Comparison of ENCODE assay signal across 18 mouse cellular contexts in the genomic region with DNA sequence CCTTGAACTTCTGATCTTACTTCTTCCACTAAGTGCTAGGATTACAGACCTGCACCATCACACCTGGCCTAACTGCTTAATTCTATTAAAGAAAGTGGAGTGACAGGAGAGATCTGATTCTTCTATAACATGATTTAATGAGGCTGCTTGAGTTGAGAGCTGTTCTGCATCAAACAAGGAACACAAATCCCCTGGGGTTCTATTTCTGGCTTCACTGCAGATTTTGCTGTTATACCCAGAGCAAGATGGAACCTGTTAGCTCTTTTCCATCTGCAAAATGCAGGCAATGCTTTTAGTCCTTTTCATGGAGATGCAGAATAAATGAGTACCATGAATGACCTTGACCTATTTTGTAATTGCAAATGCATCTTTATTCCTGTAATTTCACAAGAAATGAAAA.
DNase-seq lines count a peak whose midpoint lies in the region; ATAC-seq and TF ChIP-seq lines count a peak whose summit lies in the region.
"Had no signal": no experiment of that assay in that cellular context is flagged by ENCODE, and none has a peak within 500 bp of the region (broad histone marks: within the 10 kb centered on the region; RNA-seq: fewer than 3 reads in every experiment).

No protein-coding gene starts in this region.

- H3K27ac ChIP-seq in forebrain, postnatal 0 days (ENCODE audit: low read depth, low read length), result no peak overlapping the region
- H3K27ac ChIP-seq in forebrain, embryonic 10.5 days, result no peak overlapping the region
- H3K27ac ChIP-seq in limb, embryonic 12.5 days, result 0 out of 2 replicates have a peak overlapping the region, but pooled peaks have one; percentile 25
- no peak overlapping the region for H3K27ac ChIP-seq in limb, embryonic 10.5 days
- H3K27ac ChIP-seq in limb, embryonic 14.5 days (replicated peaks; ENCODE audit: low read depth, low read length), result no peak overlapping the region
- H3K27ac ChIP-seq: heart, adult 2 months; heart, embryonic 15.5 days; hindbrain, embryonic 10.5 days; limb, embryonic 13.5 days; neural tube, embryonic 13.5 days had no signal

- H3K4me1 ChIP-seq in forebrain, postnatal 0 days (ENCODE audit: insufficient read depth), result no peaks in the 10 kb centered on the region
- peaks cover 6% of the 10 kb centered on the region; the same call in 1 of the 2 replicates for H3K4me1 ChIP-seq in forebrain, embryonic 10.5 days
- H3K4me1 ChIP-seq in limb, embryonic 12.5 days (replicated peaks), result no peaks in the 10 kb centered on the region; the same call in 1 of the 2 replicates
- peaks cover 9% of the 10 kb centered on the region for H3K4me1 ChIP-seq in limb, embryonic 10.5 days
- H3K4me1 ChIP-seq in limb, embryonic 14.5 days (ENCODE audit: control insufficient read depth, insufficient read depth, low read length), result no peaks in the 10 kb centered on the region
- H3K4me1 ChIP-seq: neural tube, embryonic 13.5 days had no signal

- H3K36me3 ChIP-seq in forebrain, postnatal 0 days (ENCODE audit: insufficient read depth), result no peaks in the 10 kb centered on the region
- H3K36me3 ChIP-seq in forebrain, embryonic 10.5 days (replicated peaks), result no peaks in the 10 kb centered on the region
- H3K36me3 ChIP-seq in limb, embryonic 12.5 days, result no peaks in the 10 kb centered on the region
- 0 out of 2 replicates have a peak, but pooled peaks cover 3% of the 10 kb centered on the region for H3K36me3 ChIP-seq in limb, embryonic 10.5 days
- H3K36me3 ChIP-seq in limb, embryonic 14.5 days (ENCODE audit: control insufficient read depth, insufficient read depth, low read length), result no peaks in the 10 kb centered on the region
- H3K36me3 ChIP-seq: heart, embryonic 15.5 days; hindbrain, embryonic 10.5 days; limb, embryonic 13.5 days; neural tube, embryonic 13.5 days had no signal

- no peak for TF ChIP-seq POLR2A in limb, embryonic 14.5 days (IDR thresholded peaks at IDR 0.05; ENCODE audit: borderline replicate concordance, extremely low read depth, insufficient read depth, insufficient read length)

- TF ChIP-seq CTCF in forebrain, postnatal 0 days (IDR thresholded peaks at IDR 0.05; ENCODE audit: low read depth), result no peak

- H3K9ac ChIP-seq in forebrain, postnatal 0 days, result no peak overlapping the region
- no peak overlapping the region for H3K9ac ChIP-seq in limb, embryonic 12.5 days (replicated peaks)
- H3K9ac ChIP-seq in limb, embryonic 14.5 days (ENCODE audit: low read depth, low read length, severe bottlenecking), result no peak overlapping the region
- H3K9ac ChIP-seq: heart, embryonic 15.5 days; limb, embryonic 13.5 days; neural tube, embryonic 13.5 days had no signal

- H3K4me3 ChIP-seq in forebrain, postnatal 0 days (ENCODE audit: low read depth, low read length), result no peak overlapping the region
- H3K4me3 ChIP-seq in forebrain, embryonic 10.5 days, result no peak overlapping the region
- H3K4me3 ChIP-seq in limb, embryonic 12.5 days (replicated peaks), result no peak overlapping the region
- H3K4me3 ChIP-seq in limb, embryonic 10.5 days, result no peak overlapping the region
- no peak overlapping the region for H3K4me3 ChIP-seq in limb, embryonic 14.5 days (replicated peaks; ENCODE audit: low read length)
- H3K4me3 ChIP-seq: heart, adult 2 months; heart, embryonic 15.5 days; hindbrain, embryonic 10.5 days; limb, embryonic 13.5 days; neural tube, embryonic 13.5 days had no signal

- H3K4me2 ChIP-seq in forebrain, postnatal 0 days (ENCODE audit: low read depth), result no peak overlapping the region
- no peak overlapping the region for H3K4me2 ChIP-seq in limb, embryonic 12.5 days
- H3K4me2 ChIP-seq in limb, embryonic 14.5 days (replicated peaks; ENCODE audit: low read depth, low read length, severe bottlenecking), result no peak overlapping the region
- H3K4me2 ChIP-seq: heart, embryonic 15.5 days; limb, embryonic 13.5 days; neural tube, embryonic 13.5 days had no signal

- no peaks in the 10 kb centered on the region for H3K9me3 ChIP-seq in forebrain, postnatal 0 days (ENCODE audit: low read length)
- no peaks in the 10 kb centered on the region; the same call in 1 of the 2 replicates for H3K9me3 ChIP-seq in forebrain, embryonic 10.5 days
- H3K9me3 ChIP-seq in limb, embryonic 12.5 days, result no peaks in the 10 kb centered on the region; the same call in 1 of the 2 replicates
- H3K9me3 ChIP-seq in limb, embryonic 10.5 days (replicated peaks), result no peaks in the 10 kb centered on the region
- no peaks in the 10 kb centered on the region for H3K9me3 ChIP-seq in limb, embryonic 14.5 days (ENCODE audit: control insufficient read depth, low read length)
- H3K9me3 ChIP-seq: heart, embryonic 15.5 days; hindbrain, embryonic 10.5 days; limb, embryonic 13.5 days; neural tube, embryonic 13.5 days had no signal

- H3K27me3 ChIP-seq in forebrain, postnatal 0 days (ENCODE audit: insufficient read depth, low read length), result no peaks in the 10 kb centered on the region
- no peaks in the 10 kb centered on the region for H3K27me3 ChIP-seq in forebrain, embryonic 10.5 days (ENCODE audit: poor library complexity, severe bottlenecking)
- no peaks in the 10 kb centered on the region for H3K27me3 ChIP-seq in limb, embryonic 12.5 days
- H3K27me3 ChIP-seq in limb, embryonic 10.5 days (ENCODE audit: low read depth, poor library complexity, severe bottlenecking), result no peaks in the 10 kb centered on the region
- no peaks in the 10 kb centered on the region for H3K27me3 ChIP-seq in limb, embryonic 14.5 days (ENCODE audit: control insufficient read depth, insufficient read depth, low read length)
- H3K27me3 ChIP-seq: heart, embryonic 15.5 days; limb, embryonic 13.5 days; neural tube, embryonic 13.5 days had no signal

- peak; percentile 38 for DNase-seq in forebrain, postnatal 0 days
- no peak for DNase-seq in forebrain, embryonic 10.5 days (ENCODE audit: extremely low spot score, low spot score)
- no peak for DNase-seq in limb, embryonic 10.5 days (ENCODE audit: low spot score)
- DNase-seq in NIH3T3 (ENCODE audit: low read depth), result peak; percentile 76
- DNase-seq in limb, embryonic 14.5 days (ENCODE audit: low spot score), result peak; percentile 79
- no peak for DNase-seq in gastrocnemius, postnatal 4 days (ENCODE audit: low spot score in 2 of 2)
- DNase-seq: cerebellum, postnatal 10 days; heart, adult 2 months; kidney, adult 9 months; layer of hippocampus, postnatal 36 days; right cerebral cortex, postnatal 4 days; thymus, postnatal 36 days had no signal

- no peak for ATAC-seq in forebrain, postnatal 0 days
- no peak for ATAC-seq in limb, embryonic 12.5 days (ENCODE audit: insufficient number of reproducible peaks, insufficient read depth, low FRiP score, low TSS enrichment, low read depth)
- no peak for ATAC-seq in limb, embryonic 14.5 days (ENCODE audit: low FRiP score, low read depth)
- ATAC-seq: inflammation-experienced regulatory T-cells, adult 6 months had no signal

Comparison
In these comparisons a context has a peak if more than half of its experiments do, and no peak if none do; other contexts are left out.
1. DNase-seq: peak in forebrain, postnatal 0 days (single experiment), NIH3T3 (single experiment) and limb, embryonic 14.5 days (single experiment); none in forebrain, embryonic 10.5 days (single experiment), limb, embryonic 10.5 days (single experiment) and gastrocnemius, postnatal 4 days (0 of 2).